Mouse (Mus musculus) heart, adult 2 months (tissue): ENCODE results near the gene Mypn.

Experiments
- CTCF ChIP-seq: fragments of 200-600 bp; IDR thresholded peaks from 2 replicates; pipeline ENCODE4 v1.8.1; 2022; ENCODE audit warnings: antibody characterized with exemption, mild to moderate bottlenecking, moderate library complexity
- POLR2A ChIP-seq: fragments of 200-500 bp; IDR thresholded peaks from 2 replicates; pipeline ENCODE4 v1.6.1; 2011; ENCODE audit warnings: mild to moderate bottlenecking, low read depth, low read length, control low read depth; ENCODE audit not compliant: insufficient read depth

GRCm38 (mm10) chr10:63158191-63158590 lies 45.6 kb downstream of the Mypn start:
- TF ChIP-seq CTCF (no peak), POLR2A (no peak)
